Mouse (Mus musculus) right cerebral cortex, postnatal 25 days (tissue): ENCODE results near the gene Ldhal6b.
A peak's percentile ranks its signal among the peaks of the same experiment; 100 is the strongest.
"Not testable (repeated sequence)": the region's sequence is repeated elsewhere in the genome, so short reads cannot be mapped to it uniquely, and the experiment has no call there.

ENCODE experiments used
- DNase-seq: peaks from one replicate; pipeline ENCODE4 v3.0.0; 2022

The Ldhal6b gene

DNA sequence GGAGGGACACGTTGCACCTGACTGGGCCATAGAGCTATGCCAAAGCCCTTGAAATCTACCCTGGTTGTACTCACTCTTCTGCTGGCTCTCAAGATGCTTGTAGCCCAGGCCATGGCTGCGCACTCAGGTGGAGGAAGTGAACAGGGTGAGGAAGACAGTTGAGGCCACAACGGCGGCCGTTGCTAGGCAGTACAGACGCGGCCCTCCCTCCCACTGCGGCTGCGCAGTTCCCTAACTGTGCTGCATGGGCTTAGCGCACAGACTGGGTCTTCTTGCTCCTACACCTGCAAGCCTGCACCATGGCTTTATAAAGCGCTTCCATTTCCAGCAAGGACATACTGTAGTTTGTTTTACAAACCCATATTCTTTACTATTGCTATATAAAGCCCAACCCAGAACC, at the start of gene Ldhal6b:
Gene Ldhal6b (minus strand): TSS at position 223 of the 400 bp plus-strand sequence.
- DNase-seq: no peak

- DNase-seq: no peak
These were observed 48.6 kb upstream of the Ldhal6b start for GRCm38 (mm10) chr17:5467177-5467576.

GRCm38 (mm10) chr17:5466736-5467135, 48.2 kb upstream of the Ldhal6b start:
- DNase-seq: no peak

GRCm38 (mm10) chr17:5463912-5464311, 45.3 kb upstream of the Ldhal6b start:
- no peak for DNase-seq

GRCm38 (mm10) chr17:5453657-5454056, 35.1 kb upstream of the Ldhal6b start:
- no peak for DNase-seq

DNA sequence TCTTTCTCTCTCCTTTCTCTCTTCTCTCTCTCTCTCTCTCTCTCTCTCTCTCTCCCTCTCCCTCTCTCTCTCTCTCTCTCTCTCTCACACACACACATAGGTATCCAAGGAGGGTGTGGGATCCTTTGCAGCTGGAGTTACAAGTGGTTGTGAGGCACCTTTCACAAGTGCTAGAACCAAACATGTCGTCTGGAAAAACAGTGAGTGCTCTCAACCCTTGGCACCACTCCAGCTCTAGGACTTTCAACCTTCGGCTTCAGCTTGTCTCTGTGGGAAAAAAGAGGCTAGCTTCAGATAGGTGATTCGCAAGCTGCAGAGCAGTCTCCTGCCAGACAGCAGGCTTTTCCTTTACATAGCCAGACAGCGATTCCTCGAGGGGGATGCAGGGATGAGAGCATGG, 25.2 kb upstream of the Ldhal6b start:
- no peak for DNase-seq

DNA sequence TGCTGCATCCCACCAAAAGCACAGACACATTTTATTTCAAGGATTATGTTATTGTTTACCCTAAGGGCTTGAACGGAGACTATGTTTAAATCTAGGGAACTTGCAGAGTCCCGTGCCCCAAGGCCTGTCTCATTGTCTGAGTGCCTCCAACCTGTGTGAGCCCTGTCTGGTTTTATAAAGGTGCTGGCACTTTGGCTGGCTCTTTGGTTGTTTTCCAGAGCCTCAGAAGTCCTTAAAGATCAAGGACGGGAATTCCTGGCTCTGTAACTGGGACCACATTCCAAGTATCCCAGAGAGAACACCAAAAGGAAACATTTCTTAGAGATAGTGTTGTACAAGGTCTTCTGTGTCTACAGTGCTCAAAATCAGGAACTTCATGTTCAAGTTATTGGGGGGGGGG, 24.7 kb upstream of the Ldhal6b start:
- no peak for DNase-seq

GRCm38 (mm10) chr17:5442403-5442802, 23.8 kb upstream of the Ldhal6b start:
- DNase-seq: not testable (repeated sequence)

GRCm38 (mm10) chr17:5440159-5440971, 21.8 kb upstream of the Ldhal6b start, which contains the start of gene Tmem242:
Gene Tmem242, minus strand, starts transcription at chr17:5440259.
- peak; percentile 85 for DNase-seq

DNA sequence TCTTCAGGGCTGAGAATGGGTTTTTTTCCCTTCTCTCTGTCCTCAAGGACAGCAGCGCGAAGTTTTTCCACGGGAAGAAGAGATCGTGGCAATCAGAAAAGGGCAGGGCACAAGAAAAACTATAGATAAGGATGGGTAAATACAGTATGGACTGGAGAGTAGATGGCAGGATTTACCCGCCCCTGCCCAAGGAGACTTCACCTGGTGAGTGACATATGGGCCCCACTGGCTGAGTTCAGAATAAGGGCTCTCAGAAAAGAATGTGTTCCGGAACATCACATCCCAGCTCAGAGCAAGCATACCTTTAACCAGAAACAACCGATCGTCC, 21.2 kb upstream of the Ldhal6b start:
- DNase-seq: no peak

- DNase-seq: no peak
These were observed 11.2 kb upstream of the Ldhal6b start for GRCm38 (mm10) chr17:5429772-5430133.

DNA sequence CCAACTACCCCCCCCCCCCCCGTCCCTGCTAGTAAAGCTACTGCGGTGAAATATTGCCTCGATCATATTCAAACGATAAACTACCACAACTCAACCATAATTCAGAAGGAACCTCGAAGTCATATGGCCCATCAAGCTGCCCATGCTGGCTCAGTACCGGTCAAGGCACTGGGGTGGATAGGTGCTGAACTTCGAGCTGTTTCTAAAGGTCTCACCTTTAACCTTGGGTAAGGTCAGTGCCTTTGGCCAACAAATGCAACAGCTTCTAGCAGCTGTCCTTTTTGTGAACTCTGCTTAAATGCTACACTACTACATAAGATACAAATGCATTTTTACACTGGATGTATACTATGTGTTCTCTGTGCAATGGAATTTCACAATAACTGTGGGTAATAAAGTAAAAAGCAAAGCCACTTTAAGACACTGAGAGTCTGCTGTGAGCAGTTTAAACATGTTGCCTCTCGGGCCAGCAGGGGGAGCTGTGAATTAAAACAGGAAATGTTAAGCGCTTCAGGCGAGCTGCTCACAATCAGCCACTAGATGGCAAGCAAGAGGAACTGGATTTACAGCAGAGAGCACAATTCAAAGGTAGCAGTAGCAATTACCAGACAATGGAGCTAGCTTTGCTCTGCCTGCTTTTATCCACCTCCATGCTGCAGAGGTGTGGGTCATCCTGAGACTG, 10.7 kb upstream of the Ldhal6b start:
- peak; percentile 85 for DNase-seq

GRCm38 (mm10) chr17:5425204-5425603, 6.6 kb upstream of the Ldhal6b start:
- DNase-seq: no peak

- no peak for DNase-seq
These were observed 5.6 kb upstream of the Ldhal6b start for GRCm38 (mm10) chr17:5424156-5424555.

DNA sequence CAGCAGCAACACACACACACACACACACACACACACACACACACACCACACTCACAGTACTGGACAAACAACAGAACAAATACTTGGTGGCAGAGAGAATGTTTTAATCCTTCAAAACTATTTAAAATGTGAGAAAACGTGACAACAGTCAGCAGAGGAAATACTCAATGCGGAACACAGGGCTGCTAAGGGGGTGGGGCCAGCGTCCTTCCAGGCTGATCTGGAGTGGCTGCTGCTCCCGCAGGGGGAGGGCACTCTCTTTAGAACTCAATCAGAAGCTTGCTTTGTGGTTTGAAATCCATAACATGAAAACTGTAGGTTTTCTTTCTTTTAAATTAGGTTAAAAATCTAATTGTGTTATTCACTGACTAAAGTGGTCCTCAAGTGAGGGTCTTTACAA, 3.3 kb upstream of the Ldhal6b start:
- DNase-seq: no peak

DNA sequence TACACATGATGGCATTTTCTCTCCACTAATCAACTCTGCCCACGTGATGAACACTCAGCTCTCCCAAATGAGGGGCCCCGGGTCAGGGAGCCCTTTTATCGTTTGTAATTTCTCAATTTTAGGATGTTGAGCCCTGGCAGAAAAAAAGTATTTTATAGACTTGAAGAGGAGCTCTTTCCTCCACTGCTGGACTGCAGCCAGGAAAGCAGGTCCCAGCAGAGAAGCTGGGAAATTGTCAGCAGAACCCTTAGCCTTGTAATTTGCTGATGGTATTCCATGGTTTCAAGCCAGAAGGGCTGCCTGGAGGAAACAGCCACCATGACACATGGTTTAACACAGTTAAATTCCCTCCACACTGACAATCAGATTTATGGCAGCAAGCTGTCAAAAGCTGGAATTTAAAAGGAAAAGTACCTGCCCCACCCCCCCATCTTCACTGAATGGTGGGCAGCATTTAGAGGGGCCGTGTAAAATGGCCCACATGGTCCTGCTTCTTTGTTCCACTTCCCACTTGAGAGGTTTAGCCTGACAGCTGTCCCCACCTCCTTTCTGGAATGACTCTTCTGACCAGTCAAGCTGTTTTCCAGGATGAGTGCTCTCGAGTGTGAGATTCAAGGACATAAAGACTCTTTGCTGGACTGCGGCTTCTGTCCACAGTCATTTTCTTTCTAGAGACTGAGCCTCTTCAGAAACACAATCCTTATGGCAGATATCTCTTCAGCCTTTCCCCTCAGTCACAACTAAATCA, 1.4 kb upstream of the Ldhal6b start:
- no peak for DNase-seq

GRCm38 (mm10) chr17:5419056-5419455, 489 bp upstream of the Ldhal6b start:
- no peak for DNase-seq

DNA sequence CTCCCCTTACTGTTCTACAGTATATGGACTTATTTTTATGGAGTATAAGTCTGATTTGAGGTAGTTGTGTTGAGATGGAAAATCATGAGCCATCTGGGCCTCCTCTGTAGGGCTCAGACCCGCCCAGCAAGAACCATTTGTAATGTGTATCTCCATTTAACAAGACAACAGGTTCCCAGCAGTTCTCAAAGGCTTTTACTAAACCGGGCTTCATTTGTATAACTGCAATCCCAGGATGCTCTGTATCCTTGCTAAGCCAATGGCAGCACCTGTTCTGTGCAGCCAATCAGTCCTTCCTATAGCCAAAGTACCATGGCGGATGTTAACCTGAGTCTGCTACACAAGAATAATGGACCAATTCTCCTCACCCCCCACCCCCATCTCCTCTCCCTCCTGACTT, 2.0 kb downstream of the Ldhal6b start:
- DNase-seq: no peak

GRCm38 (mm10) chr17:5414041-5414440, 4.5 kb downstream of the Ldhal6b start:
- DNase-seq: no peak

- no peak for DNase-seq
These were observed 5.2 kb downstream of the Ldhal6b start for GRCm38 (mm10) chr17:5413350-5413749.

DNA sequence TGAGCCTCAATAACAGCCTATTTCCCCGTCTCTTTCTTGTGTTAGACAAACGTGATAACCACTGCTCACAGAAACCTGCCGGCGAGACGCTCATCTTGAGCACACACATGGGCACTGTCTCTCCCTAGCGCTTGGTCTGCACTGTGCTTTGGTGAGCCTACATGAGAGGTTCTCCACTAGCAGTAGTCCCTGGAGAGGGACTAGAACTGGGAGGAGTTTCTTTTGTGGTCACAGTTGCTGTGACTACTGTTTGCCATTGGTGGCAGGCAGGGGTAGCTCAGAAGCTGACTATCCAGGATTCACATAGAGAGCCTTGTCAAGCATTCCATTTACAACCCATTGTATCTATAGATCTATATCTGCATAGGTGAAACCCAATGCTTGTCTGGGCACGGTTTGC, 5.8 kb downstream of the Ldhal6b start:
- no peak for DNase-seq

GRCm38 (mm10) chr17:5412301-5412700, 6.3 kb downstream of the Ldhal6b start:
- no peak for DNase-seq

DNA sequence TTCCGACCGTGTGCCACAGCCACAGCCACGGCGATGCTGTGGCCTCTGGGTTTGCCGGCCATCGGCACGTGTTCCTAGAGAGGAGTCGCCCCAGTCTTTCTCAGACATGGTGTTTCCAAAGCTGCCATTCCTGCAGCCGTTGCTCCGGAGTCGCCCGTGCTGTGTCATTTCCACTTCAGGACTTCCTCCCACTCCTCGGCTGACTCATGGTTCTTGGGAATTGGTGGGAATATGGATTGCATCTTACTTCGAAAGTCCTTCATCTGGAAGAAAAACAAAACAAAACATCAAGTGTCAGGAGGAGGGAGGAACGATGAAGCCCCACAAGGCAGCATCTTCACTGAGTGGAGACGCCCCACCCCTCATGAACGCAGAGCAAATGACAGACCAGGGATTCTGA, 7.4 kb downstream of the Ldhal6b start:
- peak; percentile 48 for DNase-seq

DNA sequence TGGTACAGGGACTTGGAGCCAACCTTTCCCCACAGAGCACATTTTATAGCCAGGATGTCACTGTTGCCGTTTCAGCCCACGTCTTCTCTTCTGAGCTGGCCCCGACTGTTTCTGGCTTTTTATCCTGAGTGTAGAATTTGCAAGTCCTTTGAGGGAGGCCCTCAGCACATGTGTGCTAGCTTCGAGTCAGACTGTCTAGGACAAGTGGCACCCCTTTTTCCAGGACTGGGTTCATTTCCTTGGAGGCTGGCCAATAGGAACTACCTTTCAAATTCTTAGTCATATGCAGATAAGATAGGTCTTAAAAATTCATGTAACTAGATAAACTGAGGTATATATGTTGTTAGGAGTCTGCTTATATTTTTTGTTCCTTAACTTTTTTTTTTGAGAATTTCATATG, 8.2 kb downstream of the Ldhal6b start:
- no peak for DNase-seq
